Mouse (Mus musculus): ENCODE results near the gene Ccdc191.
A peak's percentile ranks its signal among the peaks of the same experiment; 100 is the strongest.

Gene Ccdc191

DNA sequence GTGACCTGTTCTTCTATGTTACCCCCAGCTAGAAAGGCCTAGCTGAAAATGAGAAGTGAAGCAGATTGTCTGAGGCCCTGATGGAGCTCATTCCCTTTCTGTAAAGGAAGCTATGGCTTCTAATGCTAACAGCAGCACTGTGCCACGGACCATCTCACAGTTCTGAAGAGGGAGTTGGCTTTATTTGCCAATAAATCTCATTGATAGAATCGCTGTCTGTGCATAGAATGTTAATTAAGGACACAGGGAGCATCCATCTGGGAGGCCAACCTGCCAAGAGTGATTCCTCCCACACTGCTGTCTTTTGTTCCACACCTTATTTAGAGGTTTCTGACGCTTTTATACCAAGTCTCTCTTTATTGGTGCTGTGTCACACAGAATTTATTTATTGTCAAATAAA is 41.9 kb downstream of the Ccdc191 start:
- no peak for DNase-seq (ENCODE audit: low spot score in 2 of 2)

DNA sequence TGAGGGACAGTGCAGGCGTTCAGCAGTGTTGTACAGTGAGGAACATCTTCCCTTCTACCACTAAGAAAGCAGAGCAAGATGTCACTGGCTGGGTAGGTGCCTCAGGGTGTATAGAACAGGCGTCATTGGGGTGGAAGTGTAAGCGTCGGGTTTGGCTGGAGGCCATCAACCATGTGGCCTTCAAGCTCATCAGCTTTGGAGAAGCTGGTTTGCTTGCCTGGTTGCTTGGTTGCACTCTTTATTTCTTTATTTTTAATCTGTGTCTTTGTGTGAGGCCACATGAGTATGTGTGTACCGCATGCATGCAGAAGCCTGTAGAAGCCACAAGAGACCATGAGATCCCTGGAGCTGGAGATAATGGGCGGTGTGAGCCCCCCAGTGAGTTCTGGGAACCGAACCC is 42.7 kb downstream of the Ccdc191 start:
- DNase-seq (ENCODE audit: low spot score in 2 of 2), result no peak

DNA sequence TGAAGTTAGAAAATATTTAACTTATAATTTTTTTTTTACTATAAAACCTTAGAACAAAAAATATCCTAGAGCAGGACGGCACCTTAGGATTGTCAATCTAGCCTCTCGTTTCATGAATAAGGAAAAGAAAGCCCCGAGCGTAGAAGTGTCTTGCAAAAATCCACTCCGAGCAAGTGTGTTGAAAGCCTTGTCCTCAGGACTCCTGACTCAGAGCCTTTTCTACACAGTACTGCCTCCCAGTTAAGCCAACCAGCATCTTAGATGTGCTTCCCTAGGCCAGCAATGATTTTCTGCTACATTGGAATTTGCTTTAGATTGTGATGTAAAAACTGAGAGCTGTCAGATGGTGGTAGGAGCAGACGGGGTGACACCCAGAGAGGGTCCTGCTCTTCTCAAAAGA is 43.4 kb downstream of the Ccdc191 start:
- DNase-seq (ENCODE audit: low spot score in 2 of 2), result no peak

DNA sequence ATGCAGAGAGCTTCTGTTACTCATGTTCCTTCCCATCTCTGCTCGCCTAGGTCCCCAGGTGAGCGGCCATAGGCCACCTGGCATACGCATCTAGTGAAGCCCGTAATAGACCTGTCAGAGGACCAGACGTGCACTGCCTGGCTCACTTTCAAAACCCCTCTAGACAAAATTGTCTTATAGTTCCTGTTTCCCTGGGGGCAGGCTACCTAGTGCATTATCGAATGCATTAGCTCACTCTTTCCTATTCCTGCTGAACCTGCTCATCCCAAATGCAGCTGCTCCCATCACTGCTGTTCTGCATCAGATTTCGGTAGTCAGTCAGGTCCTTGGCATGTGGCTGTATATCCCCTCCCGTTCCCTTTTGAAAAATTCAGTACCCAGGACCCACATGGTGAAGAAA is 45.3 kb downstream of the Ccdc191 start:
- no peak for DNase-seq (ENCODE audit: low spot score in 2 of 2)

DNA sequence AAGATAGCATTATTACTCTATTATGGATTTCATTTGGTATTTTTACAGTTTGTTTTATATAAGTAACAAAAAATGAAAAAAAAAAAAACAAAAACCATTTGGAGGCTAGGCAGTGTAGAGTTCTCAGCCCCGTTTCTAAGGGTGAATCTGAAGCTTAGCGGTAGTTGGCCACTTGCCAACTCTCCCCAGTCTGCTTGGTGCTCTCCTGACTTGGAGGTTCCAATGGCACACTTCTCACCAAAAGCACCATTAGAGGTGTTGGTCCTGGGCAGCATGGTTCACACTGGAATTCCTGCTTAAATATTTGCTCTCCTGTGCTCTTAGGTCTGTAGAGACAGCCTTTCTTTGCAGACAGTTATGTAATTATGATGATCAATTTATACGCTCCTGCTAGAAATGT is 45.8 kb downstream of the Ccdc191 start:
- DNase-seq (ENCODE audit: low spot score in 2 of 2), result no peak

DNA sequence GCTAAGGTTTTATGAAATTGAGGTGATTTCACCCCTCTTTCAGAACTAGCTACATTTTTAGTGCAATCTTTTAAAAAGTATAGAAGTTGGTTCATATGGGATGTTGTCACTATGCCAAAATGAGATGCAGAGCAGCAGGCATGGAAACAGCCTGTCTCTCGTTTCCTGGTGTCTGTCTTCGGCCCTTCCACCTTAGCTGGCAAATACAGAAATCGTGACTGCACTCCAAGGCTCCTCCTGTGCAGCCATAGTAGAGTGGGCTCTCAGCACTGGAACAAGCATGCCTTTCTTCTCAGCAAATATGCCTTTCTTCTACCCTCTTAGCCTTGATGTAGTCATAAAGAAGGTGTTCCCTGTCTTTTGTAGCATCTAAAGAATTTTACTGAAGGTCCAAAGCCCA is 46.3 kb downstream of the Ccdc191 start:
- no peak for DNase-seq (ENCODE audit: low spot score in 2 of 2)

DNA sequence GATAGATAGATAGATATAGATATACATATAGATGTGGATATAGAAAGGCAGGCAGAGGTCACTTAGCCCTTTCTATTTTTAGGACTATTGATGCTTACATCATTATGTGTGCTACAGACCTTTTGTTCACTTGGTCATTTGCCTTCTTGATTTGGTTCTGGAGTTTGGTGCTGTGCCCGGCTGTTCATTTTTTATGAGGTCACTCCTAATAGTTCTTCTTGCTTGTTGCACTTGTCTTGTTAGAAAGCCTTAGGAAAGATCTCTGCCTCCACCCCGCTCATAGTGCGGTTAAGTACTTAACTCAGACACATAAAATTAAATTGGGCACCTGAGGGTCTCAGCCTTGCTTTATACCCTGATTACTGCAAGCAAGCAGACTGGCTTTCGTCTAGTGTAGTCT is 51.2 kb downstream of the Ccdc191 start:
- no peak for DNase-seq (ENCODE audit: low spot score in 2 of 2)

DNA sequence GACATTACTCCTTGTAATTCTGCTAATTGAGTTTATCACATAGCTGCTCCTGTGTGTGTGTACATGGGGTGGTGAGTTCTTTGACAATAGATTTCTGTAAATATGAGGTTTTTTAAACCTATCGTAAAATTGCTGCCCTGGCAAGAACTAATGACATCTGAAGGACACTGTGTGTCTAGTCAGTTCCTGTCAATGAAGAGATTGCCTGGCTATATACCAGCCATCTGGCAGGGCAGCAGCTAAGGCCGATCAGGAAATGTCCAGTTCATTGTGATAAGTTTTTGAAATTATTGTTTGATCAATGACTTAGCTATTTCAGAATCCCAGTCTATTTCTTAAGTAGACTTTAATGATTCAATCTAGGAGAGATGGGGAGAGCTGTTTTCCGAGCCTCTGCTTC is 55.8 kb downstream of the Ccdc191 start:
- DNase-seq (ENCODE audit: low spot score in 2 of 2), result no peak

DNA sequence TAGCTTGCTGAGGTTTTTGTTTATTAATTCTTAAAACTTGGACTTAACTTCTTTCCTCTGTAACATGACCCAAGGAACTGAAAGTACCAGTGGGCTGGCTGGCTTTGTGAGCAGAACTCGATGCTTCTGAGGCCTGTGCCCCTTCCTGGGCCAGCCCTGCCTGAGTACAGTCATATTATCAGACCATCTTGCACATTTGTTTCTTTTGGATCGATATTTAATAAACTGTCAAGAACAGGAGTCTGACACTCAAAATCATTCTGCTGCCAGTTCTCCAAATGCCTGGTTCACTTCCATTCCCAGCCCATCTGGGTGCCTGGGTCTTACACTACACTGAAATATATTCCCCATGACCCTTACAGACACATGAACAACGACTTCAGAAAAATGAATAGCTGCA is 56.3 kb downstream of the Ccdc191 start:
- no peak for DNase-seq (ENCODE audit: low spot score in 2 of 2)

DNA sequence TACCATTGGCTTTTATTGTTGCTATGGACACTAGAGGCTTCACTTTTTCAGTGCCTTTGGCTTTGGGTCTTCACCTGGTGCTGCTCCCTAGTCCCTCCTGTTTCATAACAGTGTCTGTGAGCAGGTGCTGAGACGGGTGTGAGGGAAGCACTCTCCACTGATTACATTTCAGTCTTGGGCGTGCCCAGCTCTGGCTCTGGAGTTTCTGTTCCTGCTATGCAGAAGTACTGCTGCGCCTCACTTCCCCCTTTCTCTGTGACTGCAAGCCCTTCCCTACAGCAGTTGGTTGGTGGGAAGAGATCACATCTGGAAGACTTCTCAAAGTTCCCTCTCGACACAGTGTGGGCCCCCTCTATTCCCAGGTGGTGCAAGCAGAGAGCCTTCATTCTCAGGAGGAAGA is 62.0 kb downstream of the Ccdc191 start:
- no peak for DNase-seq (ENCODE audit: low spot score in 2 of 2)

DNA sequence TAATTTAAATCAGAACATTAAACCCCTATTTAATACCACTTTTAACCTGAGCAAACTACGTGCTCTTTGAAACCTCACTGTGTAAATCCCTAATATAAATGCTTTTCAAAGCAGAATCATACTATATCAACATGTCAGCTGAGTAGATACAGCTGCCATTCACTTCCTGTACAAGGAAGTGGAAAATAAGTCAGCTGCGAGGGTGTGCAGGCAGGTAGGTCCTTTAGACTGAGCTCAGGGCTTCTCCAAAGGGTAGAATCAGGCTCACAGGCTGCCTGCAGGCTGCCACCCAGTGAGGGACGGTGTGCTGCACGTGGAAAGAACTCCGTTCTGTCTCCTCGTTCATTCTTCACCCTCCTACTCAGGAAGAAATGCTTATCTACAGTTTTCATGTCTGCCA is 65.3 kb downstream of the Ccdc191 start:
- no peak for DNase-seq (ENCODE audit: low spot score in 2 of 2)

DNA sequence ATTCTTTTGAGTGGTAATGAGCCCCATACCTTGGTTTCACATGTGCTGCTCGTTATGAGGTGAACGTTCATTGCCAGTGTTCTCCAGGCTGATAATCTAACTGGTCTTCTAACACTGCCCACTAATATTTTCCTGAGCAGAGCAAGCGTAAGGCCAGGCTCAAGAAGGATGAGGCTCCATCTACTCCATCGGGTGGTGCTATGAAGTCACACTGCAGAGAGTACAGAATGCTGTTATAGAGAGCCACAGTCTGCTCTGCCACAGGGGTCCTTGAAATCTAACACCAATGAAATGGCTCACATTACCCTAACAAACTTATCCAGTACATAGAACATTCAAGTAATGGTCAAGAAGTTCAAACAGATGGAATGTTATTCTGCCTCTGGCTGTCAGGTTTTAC is 68.4 kb downstream of the Ccdc191 start:
- no peak for DNase-seq (ENCODE audit: low spot score in 2 of 2)

DNA sequence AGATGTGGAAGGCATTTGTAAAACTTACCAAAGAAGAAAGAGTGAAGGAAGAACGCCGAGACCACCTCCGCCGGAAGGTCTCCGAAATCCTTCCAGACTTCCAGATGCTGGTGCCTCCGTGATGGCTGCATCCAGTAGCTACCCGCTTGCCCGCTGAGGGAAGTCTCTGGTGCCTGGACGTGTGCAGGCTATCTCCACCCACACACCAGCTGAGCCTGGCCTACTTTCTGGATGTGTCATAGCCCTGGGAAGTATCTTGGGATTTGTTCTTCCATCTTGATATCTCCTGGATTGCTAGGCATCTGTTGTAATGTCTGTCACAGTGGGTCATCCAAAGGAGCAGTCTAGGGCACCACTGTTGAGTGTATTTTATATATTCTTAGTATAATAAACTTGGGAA is 73.7 kb downstream of the Ccdc191 start:
- no peak for DNase-seq (ENCODE audit: low spot score in 2 of 2)

DNA sequence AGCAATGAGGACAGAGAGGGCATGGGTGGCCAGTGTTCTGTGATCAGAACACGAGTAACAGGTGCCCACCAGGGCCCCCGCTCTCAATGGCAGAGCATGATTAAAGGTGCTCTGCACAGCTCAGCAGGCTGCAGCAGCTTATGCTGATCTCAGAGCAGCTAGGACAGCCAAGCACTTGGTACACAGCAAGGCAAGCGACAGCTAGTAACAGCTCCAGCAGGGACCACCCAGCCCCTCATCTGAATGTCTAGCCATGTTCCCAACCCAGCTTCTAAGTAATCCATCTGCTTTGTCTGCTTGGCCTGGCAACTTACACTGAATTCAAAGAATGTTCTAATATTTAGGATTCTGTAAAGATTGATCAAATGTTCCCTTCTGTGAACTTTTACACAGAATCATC is 74.2 kb downstream of the Ccdc191 start:
- no peak for DNase-seq (ENCODE audit: low spot score in 2 of 2)

DNA sequence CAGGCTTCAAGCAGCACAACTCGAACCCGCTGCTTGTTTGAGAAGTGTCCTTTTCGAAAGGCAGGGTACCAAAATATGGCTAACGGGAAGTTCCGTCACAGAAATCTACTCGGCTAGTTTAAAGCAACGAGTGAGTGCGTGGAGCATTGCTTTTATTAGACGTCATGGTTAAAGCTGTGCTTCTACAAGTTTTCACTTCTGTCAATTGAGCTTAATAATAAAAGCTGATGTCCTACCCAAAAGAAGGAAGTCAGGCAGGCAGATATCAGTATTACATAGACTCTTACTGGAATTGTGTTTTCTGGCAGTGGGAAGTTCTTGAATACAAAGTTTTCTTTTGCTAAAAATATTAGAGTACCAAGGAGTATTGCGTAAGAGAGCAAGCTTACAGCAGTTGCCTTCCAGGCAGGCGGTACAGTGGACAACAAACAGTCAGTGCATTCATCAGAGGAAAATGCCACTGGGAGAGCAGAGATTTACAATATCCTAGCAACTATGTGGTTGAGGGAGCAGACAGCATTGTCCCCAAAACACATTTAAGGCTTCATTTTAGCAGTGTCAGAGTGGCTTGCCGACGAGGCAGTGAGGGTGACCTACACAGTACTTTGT is 76.3 kb downstream of the Ccdc191 start:
- no peak for DNase-seq (ENCODE audit: low spot score in 2 of 2)

DNA sequence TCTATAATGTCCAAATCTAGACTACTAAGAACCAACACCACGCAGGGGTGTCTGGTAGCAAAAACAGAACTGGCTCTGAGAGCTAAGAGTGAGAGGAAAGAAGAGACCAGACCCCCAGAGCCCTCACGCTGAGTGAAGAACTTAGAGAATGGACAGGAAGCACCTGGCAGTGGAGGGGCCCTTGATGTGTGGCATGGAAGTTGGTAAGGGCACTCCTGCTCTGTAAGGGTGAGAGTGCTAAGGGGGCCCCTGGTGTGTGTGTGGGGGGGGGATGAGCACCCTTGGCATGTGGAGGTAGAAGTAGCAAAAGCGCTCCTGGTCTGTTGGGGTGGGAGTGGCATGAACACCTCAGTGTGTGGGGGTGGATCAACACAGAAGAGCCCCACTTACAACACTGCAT is 80.8 kb downstream of the Ccdc191 start:
- no peak for DNase-seq (ENCODE audit: low spot score in 2 of 2)

DNA sequence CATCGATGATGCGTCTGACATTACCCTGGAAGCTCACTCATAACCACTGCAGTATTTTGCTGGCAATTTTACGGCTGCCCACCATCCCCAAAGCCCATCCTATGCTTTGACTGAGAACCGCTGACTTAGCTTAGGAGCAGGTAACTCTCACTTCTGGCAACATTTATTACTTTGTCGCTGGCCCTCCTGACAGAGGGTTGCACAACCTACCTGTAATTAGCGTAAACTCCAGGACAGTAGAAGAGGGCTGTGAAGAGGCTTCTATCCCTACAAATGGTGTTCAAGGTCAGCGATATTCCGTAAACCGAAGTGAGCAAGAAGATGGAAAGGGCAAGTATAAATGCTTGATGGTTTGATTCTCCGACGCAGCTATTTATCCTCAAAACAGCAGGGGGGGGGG is 81.6 kb downstream of the Ccdc191 start:
- no peak for DNase-seq (ENCODE audit: low spot score in 2 of 2)

DNA sequence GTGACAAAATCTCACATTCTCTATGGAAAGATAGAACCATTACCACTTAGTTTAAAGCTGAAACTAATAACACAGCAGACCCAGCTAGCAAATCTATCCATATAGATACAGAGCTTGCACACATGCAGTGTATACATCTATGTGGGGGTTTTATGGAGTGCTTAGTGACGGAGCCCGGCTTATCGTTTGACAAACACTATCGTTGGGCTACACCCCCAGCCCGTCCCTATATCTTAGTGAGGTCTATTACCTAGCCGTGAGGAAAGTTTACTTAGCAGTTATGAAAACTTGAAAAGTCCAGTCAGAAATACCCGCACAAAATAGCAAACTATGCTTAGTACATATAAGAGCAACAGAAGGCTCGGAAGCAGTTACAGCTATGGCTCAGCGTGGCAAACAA is 82.1 kb downstream of the Ccdc191 start:
- no peak for DNase-seq (ENCODE audit: low spot score in 2 of 2)

DNA sequence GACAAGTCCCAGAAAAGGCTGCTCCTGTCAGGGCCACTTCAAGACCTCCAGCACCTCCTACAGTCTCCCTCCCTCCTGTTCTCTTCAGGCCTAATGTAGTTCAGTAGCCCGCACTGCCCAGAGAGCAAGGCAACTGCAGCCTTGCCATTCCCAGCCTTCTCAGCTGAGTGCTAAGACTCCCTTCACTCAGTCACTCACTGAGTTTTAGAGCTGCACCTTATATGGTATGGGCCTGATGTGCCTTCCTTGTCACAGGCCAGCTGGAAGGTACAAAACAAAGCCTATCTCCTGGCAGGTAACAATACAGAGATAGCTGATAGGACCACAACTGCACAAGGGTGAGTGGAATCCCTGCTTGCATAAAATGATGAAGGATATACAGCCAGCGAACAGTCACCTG is 82.8 kb downstream of the Ccdc191 start:
- DNase-seq (ENCODE audit: low spot score in 2 of 2), result no peak

DNA sequence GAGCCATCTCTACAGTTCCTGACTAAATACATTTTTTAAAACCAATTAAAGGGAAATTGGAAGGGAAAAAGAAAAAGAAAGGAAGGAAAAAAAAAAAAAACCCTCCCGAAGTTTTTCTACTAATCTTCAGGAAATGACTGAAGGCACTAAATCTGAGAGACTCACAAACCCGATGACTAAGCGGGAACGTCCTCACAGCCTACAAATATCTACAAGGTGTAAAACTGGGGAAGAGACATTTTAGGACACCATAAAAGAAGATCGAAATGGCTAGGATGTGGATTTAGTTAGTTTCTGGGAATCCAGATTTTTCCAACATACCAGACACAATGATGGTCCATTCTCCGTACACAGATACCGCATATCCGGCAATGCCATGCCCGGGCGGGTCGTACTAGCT is 83.5 kb downstream of the Ccdc191 start:
- DNase-seq (ENCODE audit: low spot score in 2 of 2), result no peak

DNA sequence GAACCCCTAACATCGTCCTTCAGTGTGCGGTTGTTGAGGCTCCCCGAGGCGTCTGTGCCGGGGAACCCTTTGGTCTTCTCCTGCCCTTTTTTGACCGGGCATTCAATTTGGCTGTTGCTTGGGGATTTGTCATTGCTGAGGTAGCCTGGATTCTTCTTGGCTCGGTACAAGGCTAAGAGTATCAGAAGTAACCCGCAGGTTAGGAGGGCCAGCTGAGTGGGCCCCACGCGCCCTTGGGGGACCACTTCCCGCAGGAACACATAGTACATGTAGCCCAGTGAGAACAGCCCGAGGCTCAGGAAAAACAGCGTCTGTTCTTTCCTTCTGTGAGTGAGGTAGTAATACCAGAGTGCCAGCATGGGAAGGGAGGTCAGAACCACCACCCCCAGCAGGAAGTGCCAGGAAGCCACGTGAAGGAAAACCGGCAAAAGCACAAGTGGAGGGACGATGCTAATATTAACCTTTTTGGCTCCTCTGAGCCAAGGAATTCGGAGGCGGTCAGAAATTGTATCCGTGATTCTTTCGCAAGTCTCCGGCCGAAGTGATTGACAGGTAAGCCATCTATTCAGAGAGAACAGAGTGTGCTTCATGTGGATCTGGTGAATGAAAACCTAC is 84.1 kb downstream of the Ccdc191 start:
- DNase-seq (ENCODE audit: low spot score in 2 of 2), result no peak

DNA sequence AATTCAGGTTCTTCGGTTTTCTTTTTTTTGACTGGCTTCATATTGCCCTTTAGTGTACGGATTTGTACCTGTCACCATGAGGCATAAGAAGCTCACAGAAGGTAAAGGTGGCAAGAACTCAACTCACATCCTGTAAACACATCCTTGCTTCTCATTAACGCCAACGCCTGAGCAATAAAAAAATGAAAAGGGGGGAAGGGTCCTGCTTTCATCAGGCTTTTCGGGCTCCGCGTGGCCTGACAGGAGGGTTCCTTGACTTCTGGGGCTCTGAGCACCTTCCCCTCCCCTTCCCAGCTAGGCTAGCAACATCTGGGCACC is 89.4 kb downstream of the Ccdc191 start:
- DNase-seq (ENCODE audit: low spot score in 2 of 2), result no peak

DNA sequence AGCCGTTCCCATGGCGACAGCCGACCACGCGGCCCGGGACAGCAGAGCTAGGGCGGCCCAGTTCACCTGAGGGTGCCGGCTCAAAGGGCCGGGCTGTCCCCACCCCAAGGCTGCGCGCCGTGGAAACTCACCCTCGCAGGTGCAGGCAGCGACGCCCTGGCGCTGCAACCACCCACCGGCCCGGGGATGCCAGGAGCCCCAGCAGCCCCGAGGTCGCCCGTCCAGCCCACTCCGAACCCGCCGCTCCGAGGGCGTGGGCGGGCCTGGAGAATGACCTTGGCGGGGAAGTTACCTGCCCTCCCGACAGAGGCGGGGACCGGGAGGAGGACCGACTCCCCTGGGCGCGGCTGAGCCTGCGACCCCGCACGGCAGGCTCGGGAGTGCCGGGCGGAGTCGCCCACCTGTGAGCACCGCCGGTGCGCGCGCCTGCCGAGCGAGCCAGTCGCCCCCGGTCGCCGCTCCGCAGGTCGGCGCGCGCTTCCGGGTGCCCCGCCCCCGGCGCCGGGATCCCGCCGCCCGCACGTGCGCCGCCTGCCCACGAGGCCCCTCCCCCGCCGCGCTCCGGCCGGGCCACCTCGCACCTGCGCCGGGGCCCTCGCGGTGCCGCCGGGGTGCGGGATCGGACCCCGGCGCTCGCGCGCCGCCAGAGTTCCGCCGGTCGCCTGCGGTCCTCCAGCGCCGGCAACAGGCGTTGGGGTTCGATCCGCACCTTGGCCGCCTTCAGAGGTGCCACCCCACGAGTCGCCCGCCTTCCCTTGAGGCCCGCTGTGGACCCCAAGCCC is 89.9 kb downstream of the Ccdc191 start, which contains the start of gene Zdhhc23:
Gene Zdhhc23 (minus strand): TSS at position 464 of the 782 bp plus-strand sequence.
- peak in 1 of 2 experiments; percentile 12 for DNase-seq (ENCODE audit: low spot score in 2 of 2)
